Mouse (Mus musculus) urinary bladder, postnatal 4 days (tissue): ENCODE measurements around the gene Exosc1.

Experiments used
- DNase-seq, 2 experiments: peaks; one replicate each; pipeline ENCODE4 v3.0.0; 2021 to 2022; ENCODE audit warnings: low spot score in 2 of 2

Exosc1 gene

GRCm38 (mm10) chr19:41874356-41874755 lies 58.9 kb downstream of the Exosc1 start:
- no peak for DNase-seq
